In genomic region chr5:64517835-64518234, GRCm38 (mm10) we compare ENCODE assay signal across 8 mouse cellular contexts.
DNase-seq lines count a peak whose midpoint lies in the region; ATAC-seq lines count a peak whose summit lies in the region.

No protein-coding gene starts in this region.

- 42% methylated on average over 3 of the region's 3 CpGs for WGBS in hindbrain, embryonic 11.5 days
- WGBS in hindbrain, embryonic 14.5 days, result 55% methylated on average over 3 of the region's 3 CpGs
- 74% methylated on average over 3 of the region's 3 CpGs for WGBS in forebrain, embryonic 14.5 days

- H3K4me1 ChIP-seq in hindbrain, embryonic 11.5 days (replicated peaks; ENCODE audit: control insufficient read depth, insufficient read depth, low read length), result no peaks in the 10 kb centered on the region
- H3K4me1 ChIP-seq in hindbrain, embryonic 14.5 days (replicated peaks; ENCODE audit: control insufficient read depth, insufficient read depth, low read length), result no peaks in the 10 kb centered on the region
- 0 out of 2 replicates have a peak, but pooled peaks cover 3% of the 10 kb centered on the region for H3K4me1 ChIP-seq in forebrain, embryonic 14.5 days (ENCODE audit: control insufficient read depth, insufficient read depth, low read length)

- ATAC-seq in hindbrain, embryonic 11.5 days (ENCODE audit: low FRiP score), result peak; percentile 25; the same call in 1 of the 2 replicates
- ATAC-seq in hindbrain, embryonic 14.5 days (ENCODE audit: low FRiP score), result no peak; the same call in 1 of the 2 replicates
- ATAC-seq in forebrain, embryonic 14.5 days, result peak; percentile 26; the same call in 1 of the 2 replicates

- H3K4me2 ChIP-seq in hindbrain, embryonic 11.5 days (replicated peaks; ENCODE audit: low read depth, low read length), result no peak overlapping the region
- H3K4me2 ChIP-seq in hindbrain, embryonic 14.5 days (replicated peaks), result no peak overlapping the region
- H3K4me2 ChIP-seq in forebrain, embryonic 14.5 days (ENCODE audit: low read length), result no peak overlapping the region

- intact Hi-C loops in heart, postnatal 36 days (cut with DNase I), result no loop called here

- H3K4me3 ChIP-seq in hindbrain, embryonic 11.5 days (ENCODE audit: low read depth, low read length), result no peak overlapping the region
- H3K4me3 ChIP-seq in hindbrain, embryonic 14.5 days (replicated peaks; ENCODE audit: low read length), result no peak overlapping the region
- H3K4me3 ChIP-seq in forebrain, embryonic 14.5 days (ENCODE audit: low read depth, low read length), result no peak overlapping the region

- H3K27me3 ChIP-seq in hindbrain, embryonic 11.5 days (ENCODE audit: control insufficient read depth, insufficient read depth, low read length), result no peaks in the 10 kb centered on the region
- no peaks in the 10 kb centered on the region for H3K27me3 ChIP-seq in hindbrain, embryonic 14.5 days (ENCODE audit: control insufficient read depth, insufficient read depth, low read length)
- H3K27me3 ChIP-seq in forebrain, embryonic 14.5 days (replicated peaks; ENCODE audit: control insufficient read depth, insufficient read depth, low read length), result no peaks in the 10 kb centered on the region

- H3K27ac ChIP-seq in hindbrain, embryonic 11.5 days (ENCODE audit: low read depth, low read length), result no peak overlapping the region
- H3K27ac ChIP-seq in hindbrain, embryonic 14.5 days, result no peak overlapping the region
- no peak overlapping the region for H3K27ac ChIP-seq in forebrain, embryonic 14.5 days (ENCODE audit: low read depth, low read length)

- H3K9me3 ChIP-seq in hindbrain, embryonic 11.5 days (ENCODE audit: control insufficient read depth, low read length), result no peaks in the 10 kb centered on the region
- H3K9me3 ChIP-seq in hindbrain, embryonic 14.5 days (ENCODE audit: control insufficient read depth, low read length), result no peaks in the 10 kb centered on the region
- no peaks in the 10 kb centered on the region for H3K9me3 ChIP-seq in forebrain, embryonic 14.5 days (replicated peaks; ENCODE audit: control insufficient read depth, low read length)

- no peak overlapping the region for H3K9ac ChIP-seq in hindbrain, embryonic 11.5 days (ENCODE audit: low read depth, low read length)
- H3K9ac ChIP-seq in hindbrain, embryonic 14.5 days, result no peak overlapping the region
- no peak overlapping the region for H3K9ac ChIP-seq in forebrain, embryonic 14.5 days (ENCODE audit: low read length)

- H3K36me3 ChIP-seq in hindbrain, embryonic 11.5 days (ENCODE audit: control insufficient read depth, insufficient read depth, low read length), result no peaks in the 10 kb centered on the region
- no peaks in the 10 kb centered on the region for H3K36me3 ChIP-seq in hindbrain, embryonic 14.5 days (replicated peaks; ENCODE audit: control insufficient read depth, insufficient read depth)
- H3K36me3 ChIP-seq in forebrain, embryonic 14.5 days (ENCODE audit: control insufficient read depth, insufficient read depth, low read length), result no peaks in the 10 kb centered on the region

- DNase-seq in hindbrain, embryonic 11.5 days (ENCODE audit: low spot score), result peak; percentile 38
- DNase-seq in hindbrain, embryonic 14.5 days (ENCODE audit: low spot score), result no peak
- peak; percentile 65 for DNase-seq in adipocyte (ENCODE audit: low spot score)
- DNase-seq in forebrain, embryonic 14.5 days (ENCODE audit: low spot score), result peak; percentile 33
- DNase-seq in heart, postnatal 36 days, result peak; percentile 36 to 37
- DNase-seq in right cerebral cortex, postnatal 25 days, result no peak
- DNase-seq in frontal cortex, postnatal 25 days (ENCODE audit: low spot score in 2 of 2), result no peak
- no peak for DNase-seq in layer of hippocampus, postnatal 25 days (ENCODE audit: extremely low spot score in 1 of 2, low spot score in 1 of 2)

Comparison
In these comparisons a context has a peak if more than half of its experiments do, and no peak if none do; other contexts are left out.
1. DNase-seq: peak in hindbrain, embryonic 11.5 days (single experiment), adipocyte (single experiment), forebrain, embryonic 14.5 days (single experiment) and heart, postnatal 36 days (2 of 2); none in hindbrain, embryonic 14.5 days (single experiment), right cerebral cortex, postnatal 25 days (single experiment), frontal cortex, postnatal 25 days (0 of 2) and layer of hippocampus, postnatal 25 days (0 of 2).